Mouse (Mus musculus) spleen, adult 2 months (tissue): Measurements from ENCODE around the gene Gm45234.
"Not testable (repeated sequence)": the region's sequence is repeated elsewhere in the genome, so short reads cannot be mapped to it uniquely, and the experiment has no call there.

ENCODE experiments used
- CTCF ChIP-seq: fragments of 200-500 bp; IDR thresholded peaks from 2 replicates; pipeline ENCODE4 v1.5.1; 2011; ENCODE audit warnings: mild to moderate bottlenecking, inconsistent platforms; ENCODE audit not compliant: insufficient read depth, insufficient read length, insufficient replicate concordance; ENCODE audit errors: extremely low read depth
- POLR2A ChIP-seq: fragments of 200-500 bp; IDR thresholded peaks from 2 replicates; pipeline ENCODE4 v1.6.1; 2011; ENCODE audit warnings: low read depth, low read length, inconsistent platforms

DNA sequence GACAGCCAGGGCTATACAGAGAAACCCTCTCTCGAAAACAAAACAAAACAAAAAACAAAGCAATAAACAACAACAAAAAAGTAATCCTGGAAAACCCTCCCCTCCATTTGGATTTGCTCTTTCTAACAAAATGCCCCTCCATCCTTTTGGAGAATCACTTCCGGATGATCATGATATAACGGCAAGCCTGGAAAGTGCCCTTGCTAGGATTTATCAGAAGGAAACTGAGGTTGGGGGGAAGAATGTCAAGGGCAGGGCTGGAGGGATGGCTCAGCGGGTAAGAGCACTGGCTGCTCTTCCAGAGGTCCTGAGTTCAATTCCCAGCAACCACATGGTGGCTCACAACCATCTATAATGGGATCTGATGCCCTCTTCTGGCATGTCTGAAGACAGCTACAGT lies 47.9 kb upstream of the Gm45234 start:
- TF ChIP-seq CTCF, POLR2A: not testable (repeated sequence)
